Mouse (Mus musculus): ENCODE results near the gene Adora2a.

DNA sequence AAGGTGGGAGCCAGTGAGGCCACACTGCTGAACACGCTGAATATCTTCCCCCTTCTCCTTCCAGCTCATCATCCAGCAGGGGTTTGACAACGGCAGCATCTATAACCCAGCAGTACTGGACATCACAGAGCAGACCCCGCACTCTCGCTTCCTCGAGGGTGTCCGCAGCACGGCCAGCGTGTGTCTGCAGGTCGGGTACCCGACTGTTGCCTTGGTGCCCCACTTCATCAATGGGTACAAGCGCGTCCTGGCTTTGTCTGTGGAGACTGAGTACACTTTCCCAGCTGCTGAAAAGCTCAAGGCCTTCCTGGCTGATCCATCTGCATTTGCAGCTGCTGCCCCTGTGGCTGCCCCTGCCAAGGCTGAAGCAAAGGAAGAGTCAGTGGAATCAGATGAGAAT, 35.9 kb downstream of the Adora2a start:
- TF ChIP-seq GATA1 (IDR thresholded peaks at IDR 0.05; ENCODE audit: borderline replicate concordance, low read length), result no peak
- no peak for TF ChIP-seq FLI1 (IDR thresholded peaks at IDR 0.05; ENCODE audit: low read length)
